Mouse (Mus musculus) CH12.LX (cell line): ENCODE data around the gene Parp9. TPM values are rescaled to one million over a fixed set of nuclear protein-coding genes. Genes with fewer than 3 reads are reported as not detected.

Experiments
- DNase-seq: peaks from one replicate; pipeline ENCODE4 v3.0.0-alpha.2; 2013; ENCODE audit errors: extremely low read depth
- H3K27ac ChIP-seq: 2 replicates; pipeline ENCODE4 v1.5.1; 2012; ENCODE audit warnings: low read depth, mild to moderate bottlenecking, control low read depth, moderate library complexity; ENCODE audit not compliant: insufficient read depth
- H3K27me3 ChIP-seq: replicated peaks from 2 replicates; pipeline ENCODE3; 2012; ENCODE audit warnings: inconsistent platforms
- H3K36me3 ChIP-seq, 2 experiments: replicated peaks in 1 of 2; 2 replicates each; pipeline versions ENCODE3 to v1.6.1; 2012; ENCODE audit warnings: inconsistent platforms in 1 of 2, low read length in 1 of 2, mild to moderate bottlenecking in 1 of 2, mixed read lengths in 1 of 2, moderate library complexity in 1 of 2; ENCODE audit not compliant: control insufficient read depth in 1 of 2, insufficient read depth in 1 of 2
- H3K4me1 ChIP-seq, 2 experiments: 2 replicates each; pipeline ENCODE4 v1.6.1; 2012; ENCODE audit warnings: inconsistent platforms in 1 of 2, moderate library complexity in 1 of 2; ENCODE audit not compliant: insufficient read depth in 2 of 2, control insufficient read depth in 1 of 2
- H3K4me2 ChIP-seq: 2 replicates; pipeline ENCODE4 v1.6.1; 2012; ENCODE audit warnings: low read depth, mild to moderate bottlenecking, control low read depth; ENCODE audit not compliant: poor library complexity, insufficient read depth, severe bottlenecking
- H3K4me3 ChIP-seq, 3 experiments: fragments of 150-350 bp in 1 of 3; sonication (generic) in 1 of 3; replicated peaks in 1 of 3; 2 replicates each; pipeline versions ENCODE3 to v1.5.1; 2011 to 2012; ENCODE audit warnings: low read depth in 2 of 3, low read length in 2 of 3, mild to moderate bottlenecking in 2 of 3, moderate library complexity in 2 of 3, control low read depth in 1 of 3, improper control_type of control experiment in 1 of 3, inconsistent platforms in 1 of 3, mixed read lengths in 1 of 3; ENCODE audit not compliant: poor library complexity in 1 of 3
- H3K79me2 ChIP-seq: replicated peaks from 2 replicates; pipeline ENCODE4 v1.6.1; 2012; ENCODE audit warnings: mild to moderate bottlenecking, moderate library complexity; ENCODE audit not compliant: control insufficient read depth, poor library complexity, insufficient read depth, severe bottlenecking; ENCODE audit errors: extremely low read depth
- H3K9ac ChIP-seq: 2 replicates; pipeline ENCODE4 v1.6.1; 2012; ENCODE audit warnings: low read depth, mild to moderate bottlenecking, control low read depth, moderate library complexity; ENCODE audit not compliant: insufficient read depth
- H3K9me3 ChIP-seq: replicated peaks from 2 replicates; pipeline ENCODE3; 2012; ENCODE audit warnings: low read length, inconsistent platforms, mixed read lengths
- CTCF ChIP-seq, 2 experiments: IDR thresholded peaks in 1 of 2; conservative IDR thresholded peaks in 1 of 2; 2 replicates each; pipeline ENCODE4 v1.5.1; 2011 to 2012; ENCODE audit warnings: low read depth in 2 of 2, low read length in 2 of 2, improper control_type of control experiment in 1 of 2, inconsistent platforms in 1 of 2, mild to moderate bottlenecking in 1 of 2, moderate library complexity in 1 of 2
- E2F4 ChIP-seq: IDR thresholded peaks from 2 replicates; pipeline ENCODE4 v1.6.1; 2011; ENCODE audit warnings: low read depth, low read length, improper control_type of control experiment; ENCODE audit not compliant: insufficient replicate concordance
- ELF1 ChIP-seq: IDR thresholded peaks from 2 replicates; pipeline ENCODE4 v1.6.1; 2014; ENCODE audit warnings: low read depth, mild to moderate bottlenecking, inconsistent platforms, low read length, improper control_type of control experiment
- GABPA ChIP-seq: IDR thresholded peaks from 2 replicates; pipeline ENCODE4 v1.6.1; 2012; ENCODE audit warnings: low read depth, low read length, improper control_type of control experiment, inconsistent platforms; ENCODE audit not compliant: insufficient replicate concordance
- IRF4 ChIP-seq: IDR thresholded peaks from 2 replicates; pipeline ENCODE4 v1.6.1; 2014; ENCODE audit warnings: low read depth, mild to moderate bottlenecking, inconsistent platforms, low read length, improper control_type of control experiment
- JUN ChIP-seq: IDR thresholded peaks from 2 replicates; pipeline ENCODE4 v1.6.1; 2011; ENCODE audit warnings: low read depth, mild to moderate bottlenecking, low read length, improper control_type of control experiment, moderate library complexity; ENCODE audit not compliant: insufficient read depth
- JUND ChIP-seq: conservative IDR thresholded peaks from 2 replicates; pipeline ENCODE4 v1.6.1; 2011; ENCODE audit warnings: low read depth, low read length, improper control_type of control experiment
- KAT2A ChIP-seq: IDR thresholded peaks from 2 replicates; pipeline ENCODE4 v1.6.1; 2012; ENCODE audit warnings: low read length, improper control_type of control experiment, inconsistent platforms; ENCODE audit not compliant: insufficient replicate concordance
- MAX ChIP-seq: IDR thresholded peaks from 2 replicates; pipeline ENCODE4 v1.6.1; 2011; ENCODE audit warnings: low read length, improper control_type of control experiment
- MEF2A ChIP-seq: IDR thresholded peaks from 2 replicates; pipeline ENCODE4 v1.6.1; 2014; ENCODE audit warnings: low read depth, mild to moderate bottlenecking, inconsistent platforms, low read length, improper control_type of control experiment, borderline replicate concordance
- NELFE ChIP-seq: IDR thresholded peaks from 2 replicates; pipeline ENCODE4 v1.6.1; 2011; ENCODE audit warnings: low read depth, low read length, improper control_type of control experiment
- POLR2AphosphoS2 ChIP-seq: IDR thresholded peaks from 2 replicates; pipeline ENCODE4 v1.6.1; 2011; ENCODE audit warnings: low read depth, low read length, improper control_type of control experiment
- SIN3A ChIP-seq: IDR thresholded peaks from 2 replicates; pipeline ENCODE4 v1.6.1; 2012; ENCODE audit warnings: low read length, improper control_type of control experiment, inconsistent platforms
- TCF12 ChIP-seq: IDR thresholded peaks from 2 replicates; pipeline ENCODE4 v1.6.1; 2014; ENCODE audit warnings: low read depth, mild to moderate bottlenecking, inconsistent platforms, low read length, improper control_type of control experiment
- ZNF384 ChIP-seq: IDR thresholded peaks from 2 replicates; pipeline ENCODE4 v1.6.1; 2012; ENCODE audit warnings: low read depth, low read length, improper control_type of control experiment, inconsistent platforms
- dilution Hi-C: fragments of 300-500 bp; cut with MboI; formaldehyde crosslinking; loops from 2 replicates; pipeline ENCODE4 v1.14.3; 2020; ENCODE audit warnings: low sequenced_read_pairs; ENCODE audit not compliant: extremely low pct_unique_long_range_greater_than_20kb, extremely low pct_ligation_motif_present
- in situ Hi-C: fragments of 300-500 bp; cut with MboI; formaldehyde crosslinking; loops from 3 replicates; pipeline ENCODE4 v1.14.3; 2019; ENCODE audit warnings: low sequenced_read_pairs, low pct_ligation_motif_present, low pct_unique_long_range_greater_than_20kb, mixed read lengths
- polyA plus RNA-seq: library from polyadenylated mRNA; unstranded; fragments of >175 nt; gene quantifications from 2 replicates; pipeline ENCODE4 v1.2.1, GENCODE M21; 2012; ENCODE audit warnings: low read depth; ENCODE audit not compliant: insufficient read length
- total RNA-seq, 2 experiments: library from RNA; depleted of rRNA; stranded (reverse); fragments of 300-350 nt in 1 of 2; fragments of >200 nt in 1 of 2; gene quantifications; 2 replicates each; pipeline ENCODE4 v1.2.3; 2012 to 2014

Parp9 gene
- total and polyA plus RNA-seq, 3 experiments: 30.3 to 53.1 (median 33.2) TPM

DNA sequence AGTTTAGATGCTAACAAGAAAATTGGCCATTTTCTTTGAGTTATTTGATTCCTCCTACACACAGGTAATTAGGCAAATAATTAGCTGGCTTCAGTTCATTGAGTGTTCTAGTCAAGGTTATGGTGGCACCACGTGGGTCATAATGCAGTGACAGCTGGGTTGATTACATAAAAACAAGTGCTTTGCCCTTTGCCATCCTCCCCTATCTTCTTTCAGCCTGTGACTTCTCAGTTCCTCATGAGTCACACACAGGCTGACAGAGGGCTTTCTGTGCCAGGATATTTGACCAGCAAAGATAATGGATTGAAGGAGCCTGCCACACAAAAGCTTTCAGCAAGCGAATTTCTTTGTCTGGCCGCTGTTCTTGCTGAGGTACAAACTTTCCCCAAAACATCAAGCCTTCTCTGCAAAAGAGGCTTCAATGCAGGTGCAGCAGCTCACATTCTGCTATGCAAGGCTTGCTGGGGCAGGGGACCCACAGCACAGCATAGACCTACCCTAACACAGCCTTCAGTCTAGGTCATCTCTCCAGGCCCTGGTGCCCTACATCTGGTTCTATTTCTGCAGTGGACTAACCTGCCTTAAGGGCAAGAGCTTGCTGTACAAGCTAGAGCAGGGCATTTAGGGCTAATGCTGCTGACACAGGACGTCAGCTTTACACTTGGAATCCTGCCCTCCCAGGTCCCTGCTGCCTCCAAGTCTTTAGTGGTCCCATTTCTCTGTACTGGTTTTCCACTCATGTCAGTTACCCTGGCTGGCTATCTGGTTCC lies 30.7 kb upstream of the Parp9 start:
- Histone ChIP-seq H3K4me3 (no peak overlapping the region), H3K79me2 (no peaks in the 10 kb centered on the region), H3K9ac (no peak overlapping the region), H3K4me1 (peaks cover 6 to 37% of the 10 kb centered on the region in 2 experiments; a peak in 3 of 4 replicates), H3K4me2 (no peak overlapping the region), H3K36me3 (no peaks in the 10 kb centered on the region), H3K27me3 (no peaks in the 10 kb centered on the region), H3K9me3 (peaks cover 28% of the 10 kb centered on the region), H3K27ac (no peak overlapping the region)
- TF ChIP-seq ZNF384 (no peak), E2F4 (no peak)
- dilution Hi-C loops: no loop called here
- in situ Hi-C loops: no loop called here
- DNase-seq: no peak

DNA sequence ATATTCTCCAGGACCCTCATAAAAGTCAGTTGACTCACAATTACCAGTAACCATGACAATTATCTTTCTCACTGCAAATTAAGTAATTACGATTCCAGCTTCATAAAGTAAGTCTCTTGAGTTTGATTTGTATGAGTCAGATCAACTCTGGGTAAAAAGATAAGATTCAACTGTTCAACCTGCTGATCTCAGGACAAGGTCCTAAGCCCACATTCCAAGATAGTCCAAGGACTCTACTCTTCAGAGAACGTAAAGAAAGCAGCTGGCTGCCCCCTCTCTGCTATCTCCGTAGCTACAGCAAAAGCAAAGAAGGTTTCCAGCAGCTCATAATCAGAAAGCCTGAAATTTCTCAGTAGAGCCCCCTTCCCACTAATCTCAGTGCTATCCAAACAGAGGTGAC lies 26.8 kb upstream of the Parp9 start:
- no peak for DNase-seq
- Histone ChIP-seq H3K9ac (no peak overlapping the region), H3K4me3 (no peak overlapping the region), H3K79me2 (no peaks in the 10 kb centered on the region), H3K4me1 (peaks cover 0 to 10% of the 10 kb centered on the region in 2 experiments; a peak in 2 of 4 replicates), H3K36me3 (no peaks in the 10 kb centered on the region), H3K27ac (no peak overlapping the region), H3K9me3 (peaks cover 15% of the 10 kb centered on the region), H3K27me3 (no peaks in the 10 kb centered on the region), H3K4me2 (no peak overlapping the region)
- TF ChIP-seq GABPA (no peak), SIN3A (no peak), MEF2A (no peak), MAX (no peak), NELFE (no peak), POLR2AphosphoS2 (no peak), JUND (no peak), KAT2A (no peak), IRF4 (no peak), ELF1 (no peak), CTCF (conservative IDR thresholded peaks at IDR 0.05 in 1 of 2, IDR thresholded peaks at IDR 0.05 in 1 of 2; ENCODE audit: low read depth in 2 of 2, low read length in 2 of 2) (no peak), JUN (no peak), TCF12 (no peak)
- in situ Hi-C loops: no loop called here
- dilution Hi-C loops: no loop called here
